Mouse (Mus musculus): ENCODE measurements around the gene Apba1.

Gene Apba1

GRCm38 (mm10) chr19:23807371-23807770 is 48.7 kb downstream of the Apba1 start:
- no peak for DNase-seq

- DNase-seq, result no peak
These were observed 50.5 kb downstream of the Apba1 start for GRCm38 (mm10) chr19:23809236-23809635.

DNA sequence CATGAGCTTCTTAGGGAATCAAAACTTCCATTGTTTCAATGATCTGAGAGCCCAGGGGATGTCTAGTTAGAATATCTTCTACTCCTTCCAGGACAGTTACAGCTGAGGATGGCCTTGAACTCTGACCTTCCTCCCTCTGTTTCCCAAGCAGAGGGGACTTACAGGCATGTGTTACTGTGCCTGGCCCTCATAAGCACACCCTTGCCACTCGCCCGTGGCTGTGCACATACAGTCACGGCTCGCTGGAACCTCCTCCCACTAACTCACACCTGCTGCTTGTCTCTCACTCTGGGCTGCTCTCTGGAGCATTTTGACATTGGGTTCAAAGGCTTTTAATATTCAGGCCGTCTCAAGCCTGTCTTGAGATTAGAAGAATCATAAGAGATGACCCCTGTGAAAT is 51.8 kb downstream of the Apba1 start:
- no peak for DNase-seq

DNA sequence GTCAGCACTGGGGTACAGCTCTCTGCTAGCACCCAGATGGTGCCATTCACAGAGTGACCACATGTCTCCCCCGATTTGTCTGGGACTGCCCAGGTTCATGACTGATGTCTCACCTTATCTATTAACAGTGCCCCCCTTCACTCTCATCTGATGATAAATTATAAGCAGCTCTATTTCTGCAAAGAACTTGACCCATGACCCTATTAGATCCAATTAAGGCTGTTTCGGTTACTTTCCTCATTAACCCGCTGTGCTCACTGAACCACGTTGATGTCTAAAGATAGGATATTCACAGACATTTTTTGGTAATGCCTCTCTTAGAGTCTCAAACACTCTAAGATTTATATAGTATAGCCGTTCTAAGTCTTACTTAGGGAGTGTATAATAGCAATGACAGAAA is 52.3 kb downstream of the Apba1 start:
- no peak for DNase-seq

DNA sequence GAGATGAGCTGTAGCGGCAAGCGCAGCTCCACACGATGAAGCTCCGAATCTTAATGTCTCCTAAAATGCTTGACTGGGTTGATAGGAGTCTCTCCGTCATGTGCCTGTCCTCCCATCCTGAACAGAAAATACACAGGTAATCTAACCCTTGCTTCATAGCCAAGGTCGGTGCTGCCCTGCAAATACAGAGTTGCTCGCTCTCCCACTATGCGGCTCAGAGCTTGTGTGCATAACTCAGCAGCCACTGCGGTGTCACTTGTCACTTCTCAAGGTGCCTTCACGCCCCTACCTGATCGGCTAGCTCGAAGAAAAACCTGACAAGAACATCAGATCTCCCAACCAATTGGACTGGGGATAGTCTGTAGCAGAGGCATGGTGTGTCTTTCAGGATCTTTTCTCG is 58.1 kb downstream of the Apba1 start:
- no peak for DNase-seq

- no peak for DNase-seq
These were observed 58.5 kb downstream of the Apba1 start for GRCm38 (mm10) chr19:23817196-23817595.

- no peak for DNase-seq
These were observed 61.2 kb downstream of the Apba1 start for GRCm38 (mm10) chr19:23819882-23820281.

DNA sequence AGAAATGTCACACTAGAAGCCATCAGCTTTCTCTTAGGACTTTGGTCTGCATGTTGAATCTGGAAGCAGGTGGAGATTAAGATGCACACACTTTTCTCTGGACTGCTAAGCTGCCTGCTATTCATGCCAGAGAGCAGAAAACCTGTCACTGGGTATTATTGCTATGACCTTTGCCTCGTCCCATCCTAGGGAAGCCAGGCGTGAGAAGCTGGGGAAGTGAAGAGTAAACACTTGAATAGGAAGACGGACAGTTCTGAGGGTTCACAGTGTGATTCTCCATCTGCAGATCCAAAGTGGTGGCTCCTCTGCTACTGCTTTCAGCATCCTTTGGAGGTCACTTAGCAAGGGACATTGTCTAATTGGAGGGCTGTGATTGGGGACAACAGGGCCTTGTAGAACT is 63.8 kb downstream of the Apba1 start:
- no peak for DNase-seq

GRCm38 (mm10) chr19:23823533-23823932 is 64.8 kb downstream of the Apba1 start:
- no peak for DNase-seq

- DNase-seq, result no peak
These were observed 67.6 kb downstream of the Apba1 start for GRCm38 (mm10) chr19:23826251-23826650.

DNA sequence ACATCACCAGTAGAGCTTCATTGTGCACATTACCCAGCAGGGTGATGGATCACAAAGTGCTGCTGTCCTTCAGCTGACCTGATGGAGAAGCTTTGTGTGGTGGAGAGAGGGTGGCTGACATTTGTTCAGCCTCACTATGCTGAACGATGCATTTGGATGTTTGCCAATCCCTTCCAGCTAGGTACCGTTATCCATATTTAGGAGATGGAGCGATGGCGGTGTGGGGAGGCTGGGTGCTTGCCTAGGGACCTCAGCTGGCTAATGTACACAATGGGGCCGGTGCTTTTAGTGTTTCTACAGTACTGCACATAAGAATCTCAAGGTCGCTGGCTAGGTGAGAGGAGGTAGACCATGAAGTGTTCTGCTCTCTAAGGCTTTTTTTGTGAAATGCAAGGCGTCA is 72.1 kb downstream of the Apba1 start:
- DNase-seq, result no peak

DNA sequence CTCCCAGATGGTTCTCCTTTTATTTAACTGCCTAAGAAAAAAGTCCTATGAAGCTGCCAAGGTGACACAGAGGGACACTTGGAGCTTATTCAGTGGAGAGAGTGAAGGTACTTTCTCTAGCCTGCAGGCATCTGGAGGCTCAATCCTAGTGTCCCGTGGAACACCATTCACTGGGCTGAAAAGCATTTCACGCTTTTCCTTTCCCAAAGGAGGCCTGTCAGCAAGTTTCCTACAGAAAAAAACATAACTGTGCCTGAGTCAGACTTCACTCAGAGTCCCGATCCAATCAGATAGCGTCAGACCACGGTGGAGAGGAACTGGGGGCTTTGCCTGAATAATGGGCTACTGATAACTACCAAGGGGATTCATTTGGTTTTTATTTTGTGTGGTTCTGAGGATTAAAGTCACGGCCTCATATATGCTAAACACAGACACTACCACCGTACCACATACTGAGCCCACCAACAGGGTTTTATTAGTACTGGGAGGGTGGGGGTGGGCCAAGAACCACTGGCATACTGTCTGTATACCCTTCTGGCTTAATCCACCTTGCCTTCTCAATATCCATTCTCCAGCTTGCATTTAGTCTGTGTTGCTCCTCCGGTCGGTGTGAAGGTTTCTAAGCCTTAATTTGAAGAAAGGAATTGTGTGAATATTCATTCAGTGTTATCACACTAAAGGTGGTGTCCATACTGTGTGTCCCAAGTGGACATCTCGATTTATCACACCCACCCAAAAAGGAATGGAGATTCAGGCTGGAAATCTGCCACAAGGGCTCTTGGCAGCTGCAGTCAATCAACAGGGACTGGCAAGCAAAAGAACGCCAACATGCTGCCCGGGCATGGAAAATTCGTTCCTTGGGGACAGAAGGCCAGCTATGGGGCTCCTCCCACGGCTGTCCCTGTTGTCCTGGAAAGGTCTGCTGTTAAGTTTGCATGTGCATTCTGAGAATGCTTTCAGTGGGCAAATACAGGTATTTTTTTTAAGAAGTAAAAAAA is 75.3 kb downstream of the Apba1 start:
- DNase-seq, result no peak

DNA sequence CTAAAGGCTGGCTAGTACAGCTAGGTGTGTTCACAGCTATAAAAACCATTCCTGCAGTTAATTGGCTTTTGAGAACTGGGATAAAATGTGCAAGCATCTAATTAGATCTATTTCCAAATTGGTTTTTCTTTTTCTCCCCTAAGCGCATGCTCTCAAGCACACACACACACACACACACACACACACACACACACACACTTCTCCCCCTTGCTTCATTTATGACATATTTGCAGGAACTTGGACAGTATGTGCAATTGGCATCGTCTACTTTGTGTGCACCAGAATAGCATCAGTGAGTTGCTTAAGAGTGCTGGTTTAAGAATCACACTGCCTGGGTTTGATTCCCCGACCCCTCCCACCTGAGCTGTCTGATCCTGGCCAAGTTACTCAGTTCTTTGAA is 76.0 kb downstream of the Apba1 start:
- DNase-seq, result no peak

DNA sequence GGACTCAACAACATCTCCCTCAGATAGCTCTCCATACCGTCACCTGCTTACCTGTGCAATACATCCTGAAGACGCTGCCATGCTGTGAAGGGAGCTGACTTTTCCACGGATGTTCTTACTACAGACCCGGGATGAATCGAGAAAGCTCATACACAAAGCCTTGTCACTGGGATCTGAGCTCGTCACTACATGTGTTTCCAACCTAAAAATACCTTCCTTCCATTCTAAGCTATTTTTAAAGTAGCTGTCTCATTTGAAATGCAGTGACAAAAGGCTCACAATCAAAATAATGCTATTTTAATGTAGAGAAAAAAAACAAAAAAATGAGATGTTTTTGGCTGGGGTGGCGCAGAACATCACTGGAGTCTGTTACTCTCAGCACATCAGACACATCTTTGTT is 97.1 kb downstream of the Apba1 start:
- DNase-seq, result no peak

GRCm38 (mm10) chr19:23858091-23858490 is 99.4 kb downstream of the Apba1 start:
- DNase-seq, result no peak

- no peak for DNase-seq
These were observed 100.1 kb downstream of the Apba1 start for GRCm38 (mm10) chr19:23858781-23859180.

- no peak for DNase-seq
These were observed 101.6 kb downstream of the Apba1 start for GRCm38 (mm10) chr19:23860151-23860820.

- no peak for DNase-seq
These were observed 104.0 kb downstream of the Apba1 start for GRCm38 (mm10) chr19:23862736-23863135.

- DNase-seq, result no peak
These were observed 105.3 kb downstream of the Apba1 start for GRCm38 (mm10) chr19:23863959-23864358.

DNA sequence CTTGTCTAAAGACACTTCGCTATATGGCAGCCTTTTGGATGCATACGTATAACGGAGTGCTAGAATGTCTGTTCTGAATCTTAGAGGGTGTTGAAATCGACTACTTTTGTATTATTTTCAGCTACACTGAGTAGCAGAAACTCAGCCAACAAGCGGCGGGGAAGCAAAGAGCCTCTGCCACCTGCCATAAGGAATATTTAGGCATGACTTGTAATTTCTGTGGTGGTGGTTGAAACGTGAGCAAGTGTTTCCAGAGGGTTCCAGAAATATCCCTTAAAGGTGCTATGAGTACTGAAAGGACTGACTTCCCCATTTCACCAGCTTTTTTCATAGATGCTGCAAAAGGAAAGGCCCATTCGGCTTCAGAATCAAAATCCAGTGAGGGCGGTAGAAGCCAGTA is 107.4 kb downstream of the Apba1 start:
- no peak for DNase-seq

- no peak for DNase-seq
These were observed 108.4 kb downstream of the Apba1 start for GRCm38 (mm10) chr19:23867052-23867451.

DNA sequence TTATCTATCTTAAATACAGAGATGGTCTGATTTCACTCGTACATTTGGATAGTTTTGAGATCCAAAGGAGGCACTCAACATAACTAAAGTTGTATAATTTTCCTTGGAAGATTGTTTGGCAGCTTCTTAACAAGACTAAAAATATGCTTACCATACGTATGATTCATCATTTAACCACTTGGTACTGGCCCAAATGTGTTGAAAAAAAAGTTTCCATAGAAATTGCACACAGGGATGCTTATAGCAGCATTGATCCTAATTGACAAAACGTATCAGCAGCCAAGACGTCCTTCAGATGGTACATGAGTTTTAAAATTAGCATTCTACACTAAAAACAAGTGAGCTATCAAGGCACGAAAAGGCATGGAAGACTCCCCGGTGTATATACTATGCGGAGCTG is 108.9 kb downstream of the Apba1 start:
- DNase-seq, result no peak

GRCm38 (mm10) chr19:23874502-23874901 is 115.8 kb downstream of the Apba1 start:
- no peak for DNase-seq

GRCm38 (mm10) chr19:23875819-23876218 is 117.1 kb downstream of the Apba1 start:
- DNase-seq, result no peak

Measured in right cerebral cortex, adult 18-20 months (tissue).